Mouse (Mus musculus): ENCODE measurements at regions not wholly inside any gene's neighbourhood (a gene's known extent, or its start where the extent isn't known, plus 50 kb on each side); places are given as distances from the start of the nearest gene placed in this dataset.

DNA sequence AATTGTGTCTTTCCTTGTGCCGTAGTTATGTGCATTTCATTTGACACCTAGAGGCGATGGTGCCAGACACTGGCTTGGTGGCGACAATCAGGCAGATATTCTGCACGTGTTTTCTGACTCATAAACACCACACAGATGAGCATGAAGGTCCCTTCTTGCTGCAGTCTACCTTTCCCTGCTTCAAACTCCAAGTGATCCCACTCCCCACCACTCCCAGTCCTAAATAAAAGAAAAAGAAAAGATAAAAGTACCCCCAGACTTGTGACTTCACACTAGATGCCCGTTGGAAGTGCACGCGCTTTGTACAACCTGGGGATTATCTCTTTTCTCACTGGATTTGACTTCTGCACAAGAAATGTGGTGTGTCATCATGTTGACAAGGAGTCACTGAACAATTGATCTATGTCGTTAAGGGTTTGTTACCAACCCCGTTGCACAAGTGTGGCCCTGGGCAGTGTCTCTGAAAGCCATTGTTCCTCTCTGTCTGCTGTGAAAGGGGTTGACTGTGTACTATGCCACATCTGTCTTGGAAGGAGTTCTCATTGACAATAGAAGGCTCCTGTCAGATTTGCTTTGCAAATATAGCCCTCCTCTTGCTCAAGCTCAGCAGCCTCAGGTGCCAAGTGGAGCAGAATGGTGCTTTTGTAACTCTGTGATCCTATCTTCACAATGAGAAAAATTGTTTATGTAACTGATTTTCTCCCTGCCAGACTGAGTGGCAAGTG is 140.1 kb downstream of the Ppp4r2 start:
- DNase-seq: no peak

DNA sequence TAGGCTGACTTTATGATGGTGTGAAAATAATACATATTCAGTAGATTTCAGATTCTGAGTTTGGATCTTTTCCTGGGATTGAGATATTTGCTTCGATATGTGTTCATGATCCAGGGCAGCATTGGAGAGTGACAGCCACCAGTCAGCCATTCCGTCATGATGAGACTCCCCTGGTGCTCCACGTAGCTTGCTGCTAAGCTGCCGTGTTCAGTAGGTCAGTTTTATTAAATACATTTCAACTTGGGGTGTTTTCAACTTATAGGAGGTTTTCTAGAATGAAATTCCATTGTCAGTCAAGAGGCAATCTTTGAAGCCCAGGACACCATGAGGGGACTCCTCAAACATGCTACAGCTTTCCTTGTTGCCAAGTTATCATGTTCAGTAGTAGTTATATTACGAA is 141.3 kb downstream of the Ppp4r2 start:
- no peak for DNase-seq

DNA sequence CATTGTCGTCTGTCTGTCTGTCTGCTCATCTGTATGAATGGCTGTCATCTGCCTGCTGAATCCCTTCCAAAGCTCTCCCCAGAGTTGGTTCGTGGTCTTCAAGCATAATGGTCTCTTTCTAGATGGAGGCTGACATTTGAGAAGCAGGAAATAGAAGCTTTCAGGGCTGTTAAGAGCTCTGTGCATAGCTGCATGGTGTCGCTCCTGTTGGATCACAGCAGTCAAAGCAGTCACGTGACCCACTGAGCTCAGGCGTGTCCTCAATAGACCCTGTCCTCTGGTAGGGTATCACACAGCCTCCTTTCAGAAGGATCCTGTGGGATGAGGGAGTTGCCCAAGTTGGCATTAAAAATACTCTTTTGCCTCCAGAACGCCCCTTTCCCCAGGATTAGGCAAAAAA is 142.4 kb downstream of the Ppp4r2 start:
- no peak for DNase-seq

DNA sequence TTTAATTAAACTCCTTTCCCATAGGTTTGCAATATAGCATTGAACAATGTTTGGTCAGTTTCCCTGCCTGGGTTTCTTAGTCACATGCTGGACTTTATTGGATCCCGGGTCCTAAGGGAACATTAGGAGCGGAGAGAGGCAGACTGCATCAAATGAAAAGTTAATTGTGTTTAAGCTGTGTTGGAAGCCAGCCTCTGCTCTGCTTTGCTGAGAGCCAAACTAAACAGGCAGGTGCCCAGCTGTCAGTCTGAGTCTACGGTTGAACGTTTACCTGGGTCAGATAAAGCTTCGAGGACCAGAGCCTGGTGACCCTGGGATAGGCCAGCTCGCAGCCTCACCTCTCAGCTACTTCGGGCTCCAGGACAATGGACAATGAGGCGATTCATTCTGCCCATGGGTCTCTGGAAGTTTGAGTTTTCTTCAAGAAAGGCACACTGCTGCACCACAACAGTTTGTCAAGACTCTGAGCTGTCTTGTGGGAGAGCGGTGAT is 143.8 kb downstream of the Ppp4r2 start:
- no peak for DNase-seq

DNA sequence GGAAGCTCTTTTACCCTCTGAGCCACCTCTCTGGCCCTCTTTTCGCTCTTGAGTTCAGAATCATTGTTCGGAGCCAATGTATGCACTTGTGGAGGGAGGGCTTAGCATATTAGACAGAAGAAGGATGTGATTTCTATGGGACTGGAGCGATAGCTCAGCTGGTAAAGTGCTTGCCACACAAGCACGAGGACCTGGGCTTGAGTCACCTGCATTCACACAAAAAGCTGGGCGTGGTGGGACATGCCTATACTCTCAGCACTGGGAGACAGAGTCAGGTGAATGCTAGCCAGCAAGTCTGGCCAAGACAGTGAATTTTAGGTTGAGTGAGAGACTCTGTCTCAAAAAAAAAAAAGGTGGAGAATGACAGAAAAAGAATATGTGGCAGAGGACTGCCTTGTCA is 144.7 kb downstream of the Ppp4r2 start:
- DNase-seq: no peak

DNA sequence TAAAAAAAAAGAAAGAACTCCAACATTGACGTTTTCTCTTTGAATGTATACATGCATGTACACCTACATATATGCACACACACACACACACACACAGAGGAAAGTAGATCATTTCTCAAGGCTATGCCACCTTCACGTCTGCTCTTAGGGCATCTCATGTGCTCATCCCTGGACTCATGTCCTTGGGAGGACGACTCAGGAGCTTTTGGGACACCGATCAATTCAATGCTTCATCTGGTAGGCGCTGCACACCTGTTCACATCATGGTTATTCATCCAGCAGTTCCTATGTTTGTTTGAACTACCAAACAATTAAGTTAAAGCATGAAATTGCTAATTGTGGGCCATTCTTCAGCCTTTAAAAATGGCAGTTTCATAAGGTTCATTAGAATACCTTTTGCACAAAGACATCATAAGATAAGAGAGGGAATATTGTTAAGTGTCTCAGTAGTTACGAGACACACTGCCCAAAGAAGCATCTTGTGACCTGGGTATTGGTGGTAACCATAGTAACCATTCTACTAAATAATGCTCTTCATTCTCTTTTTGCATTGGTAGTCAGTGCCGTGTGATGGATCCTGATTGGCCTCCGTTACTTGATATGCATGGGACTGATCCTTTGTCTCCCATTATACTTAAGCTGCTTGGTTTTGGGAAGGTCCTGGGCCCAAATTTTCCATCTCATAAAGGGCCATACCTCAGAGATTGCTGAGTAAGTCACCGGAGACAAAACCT is 145.5 kb downstream of the Ppp4r2 start:
- no peak for DNase-seq

DNA sequence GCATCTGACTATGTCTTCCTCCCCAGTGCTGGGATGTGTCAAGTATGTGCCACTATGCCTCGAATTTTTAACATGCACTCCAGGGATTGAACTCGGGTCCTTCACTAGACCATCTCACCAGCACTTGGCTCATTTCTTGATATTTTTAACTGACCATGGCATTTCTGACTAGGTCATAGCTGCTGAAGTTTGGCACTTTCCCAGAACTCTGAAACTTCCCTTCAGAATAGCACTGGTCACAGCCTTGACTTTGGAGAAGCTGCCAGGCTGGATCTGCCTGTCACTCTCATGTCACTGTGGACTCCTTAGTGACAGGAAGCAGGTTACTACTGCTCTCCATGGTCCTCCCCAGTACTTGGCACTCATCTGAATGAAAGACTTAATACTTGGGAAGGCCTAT is 146.7 kb downstream of the Ppp4r2 start:
- no peak for DNase-seq

DNA sequence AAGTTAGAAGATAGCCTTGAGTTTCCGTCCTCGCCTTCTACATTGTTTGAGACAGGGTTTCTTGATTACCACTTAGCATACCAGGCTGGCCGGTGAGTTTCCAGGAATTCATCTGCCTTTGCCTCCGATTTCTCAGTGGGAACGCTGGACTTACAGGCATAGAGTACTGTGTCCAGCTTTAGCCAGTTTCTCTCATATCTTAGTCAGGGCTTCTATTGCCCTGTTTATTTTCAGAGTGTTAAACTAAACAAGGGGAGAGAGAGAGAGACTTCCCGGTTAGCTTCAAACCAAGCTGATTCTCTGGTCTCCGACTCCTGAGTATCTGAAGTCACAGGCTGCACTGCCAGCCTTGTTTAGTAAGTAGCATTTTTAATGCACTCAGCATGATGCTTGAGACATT is 151.4 kb downstream of the Ppp4r2 start:
- no peak for DNase-seq

DNA sequence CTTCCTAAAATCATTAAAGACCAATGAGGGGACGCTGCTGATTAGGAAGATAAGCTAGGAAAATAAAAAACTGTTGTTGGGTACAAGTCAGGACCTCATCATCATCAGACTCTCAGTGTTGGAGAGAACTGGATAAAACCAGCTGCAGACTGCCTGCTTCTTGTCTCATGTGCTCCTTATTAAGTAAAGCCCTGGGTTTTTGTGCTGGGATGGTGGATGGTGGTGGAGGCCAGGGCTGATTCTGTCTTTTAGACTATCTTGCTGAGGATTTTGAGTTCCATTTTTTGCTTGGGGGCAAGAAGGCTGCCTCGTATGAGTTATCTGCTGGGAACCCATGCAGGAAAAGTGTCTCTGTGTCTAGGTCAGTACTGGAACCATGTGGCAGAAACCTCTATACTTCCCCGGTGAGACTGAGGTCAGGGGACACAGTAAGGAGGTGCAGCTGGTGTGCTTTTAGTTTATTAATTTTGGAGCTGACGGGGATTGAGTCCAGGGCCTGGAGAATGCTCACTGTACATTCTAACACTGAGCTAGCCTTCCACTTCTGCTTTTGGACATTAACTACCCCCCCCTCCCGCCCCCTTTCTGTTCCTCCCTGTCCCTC is 152.0 kb downstream of the Ppp4r2 start:
- DNase-seq: no peak

DNA sequence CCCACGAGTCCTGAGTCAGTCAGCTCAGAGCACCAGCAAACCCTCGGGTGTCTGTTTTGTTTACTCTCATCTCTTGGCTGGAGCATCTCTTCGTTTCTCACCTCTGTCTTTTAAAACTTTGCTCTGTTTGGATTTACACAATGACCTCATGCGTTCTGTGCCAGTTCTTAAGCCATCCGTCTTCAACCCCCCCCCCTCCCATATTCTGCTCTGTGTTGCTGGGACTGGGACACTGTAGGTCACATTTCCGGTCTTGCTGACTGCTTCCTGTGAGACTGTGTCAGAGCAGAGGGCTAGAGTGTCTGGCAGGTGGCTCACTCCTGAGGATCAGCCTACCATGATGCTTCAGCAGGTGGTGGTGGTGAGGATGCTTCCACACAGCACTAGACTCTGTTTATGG is 155.1 kb downstream of the Ppp4r2 start:
- no peak for DNase-seq

DNA sequence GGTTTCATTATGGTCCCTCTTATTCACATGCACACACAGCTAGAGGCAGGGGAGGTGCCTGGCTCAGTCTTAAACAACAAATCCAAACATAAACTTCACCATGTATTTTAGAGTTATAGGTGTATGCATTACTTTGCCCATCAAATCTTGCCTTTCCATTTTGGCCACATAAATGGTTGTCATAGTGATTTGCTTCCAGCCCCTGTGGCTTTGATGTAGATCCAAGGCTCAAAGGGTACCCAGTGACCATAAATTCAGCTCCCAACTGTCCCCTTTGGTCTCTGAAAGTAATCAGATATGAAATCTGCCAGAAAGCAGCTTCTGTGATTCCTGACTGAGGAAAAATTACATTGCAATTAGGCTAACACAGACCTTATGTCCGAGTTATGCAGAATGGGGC is 160.0 kb downstream of the Ppp4r2 start:
- DNase-seq: no peak

DNA sequence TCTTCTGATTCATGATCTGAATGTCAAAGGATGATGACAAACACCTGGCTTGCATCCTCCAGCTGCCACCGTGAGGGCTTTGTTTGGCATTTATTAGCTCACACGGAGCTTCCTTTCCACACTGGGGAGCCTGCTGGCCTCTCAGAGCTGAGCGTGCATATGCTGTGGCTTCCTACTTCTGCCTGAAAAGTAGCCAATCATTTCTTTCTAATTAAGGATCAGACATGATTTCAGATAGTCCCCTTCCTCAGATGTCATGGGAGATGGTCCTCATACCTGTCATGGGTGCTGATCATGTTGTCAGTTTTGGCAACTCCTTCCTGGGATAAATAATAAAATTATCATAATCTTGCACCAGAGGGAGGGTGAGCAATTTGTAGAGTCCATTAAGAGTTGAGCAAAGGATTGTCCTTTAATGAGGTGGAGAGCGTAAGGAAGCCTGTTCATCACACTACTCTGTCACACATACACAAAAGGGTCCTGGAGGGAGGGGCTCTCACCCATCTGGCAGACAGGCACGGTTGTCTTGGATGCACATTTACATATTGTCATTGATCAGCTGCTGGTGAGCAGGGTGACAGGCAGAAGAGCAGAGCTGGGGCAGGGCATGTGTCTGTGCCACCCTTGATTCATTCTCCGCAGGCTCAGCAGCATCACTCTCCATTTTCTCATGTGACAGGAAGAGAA is 162.6 kb downstream of the Ppp4r2 start:
- DNase-seq: no peak

DNA sequence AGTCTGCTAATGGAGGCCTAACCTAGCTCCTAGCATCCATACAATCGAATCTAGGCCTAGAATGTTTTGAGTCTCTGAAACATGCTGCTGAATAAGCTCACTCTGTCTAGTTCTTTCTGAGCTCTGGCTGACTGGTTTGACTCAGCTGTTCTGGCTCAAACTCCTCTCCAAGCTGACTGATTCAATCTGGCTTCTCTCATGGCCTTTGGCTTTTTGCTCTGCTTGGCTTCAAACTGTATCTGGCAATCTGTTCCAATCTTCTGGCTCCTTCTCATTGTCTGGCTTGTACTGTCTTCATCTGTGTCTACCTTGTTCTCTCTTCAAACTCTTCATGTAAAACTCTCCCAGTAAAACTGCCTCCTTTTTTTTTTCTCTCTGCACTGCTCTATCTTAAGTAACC is 164.9 kb downstream of the Ppp4r2 start:
- no peak for DNase-seq

DNA sequence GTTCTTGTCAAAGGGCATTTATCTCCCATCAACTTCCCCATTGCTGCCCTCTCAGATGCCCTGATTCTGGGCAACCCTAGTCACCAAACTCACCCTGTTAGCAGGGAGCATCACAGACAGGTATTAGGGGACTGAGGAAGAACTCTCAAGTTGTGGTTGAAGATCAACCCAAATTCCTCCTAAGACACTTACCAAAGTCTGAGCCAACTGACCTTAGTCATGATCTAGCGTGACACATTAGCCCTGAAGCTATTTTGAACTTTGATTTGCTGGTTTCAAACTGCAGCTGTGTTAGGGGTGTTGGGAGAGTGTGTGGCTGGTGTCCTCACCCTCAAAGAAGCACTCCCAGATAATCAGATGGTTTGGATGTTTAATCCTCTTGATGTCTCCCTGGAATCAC is 170.5 kb downstream of the Ppp4r2 start:
- DNase-seq: no peak

DNA sequence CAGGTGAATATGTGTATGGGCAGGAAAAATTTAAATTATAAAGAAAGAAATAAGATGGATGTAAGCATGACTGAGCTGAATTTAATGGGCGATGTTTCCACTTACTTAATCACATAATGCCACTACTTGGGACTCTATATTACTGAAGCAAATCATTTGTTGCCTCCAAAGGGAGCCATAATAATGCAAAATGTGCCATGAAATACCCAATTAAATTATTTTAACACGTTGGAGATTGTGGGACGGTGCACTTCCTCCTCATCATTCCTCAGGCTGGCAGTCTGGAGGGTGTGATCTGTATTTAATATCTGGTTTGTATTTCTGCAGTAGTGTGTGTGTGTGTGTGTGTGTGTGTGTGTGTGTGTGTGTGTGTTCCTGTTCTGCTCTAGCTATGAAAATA is 188.2 kb downstream of the Ppp4r2 start:
- DNase-seq: no peak

DNA sequence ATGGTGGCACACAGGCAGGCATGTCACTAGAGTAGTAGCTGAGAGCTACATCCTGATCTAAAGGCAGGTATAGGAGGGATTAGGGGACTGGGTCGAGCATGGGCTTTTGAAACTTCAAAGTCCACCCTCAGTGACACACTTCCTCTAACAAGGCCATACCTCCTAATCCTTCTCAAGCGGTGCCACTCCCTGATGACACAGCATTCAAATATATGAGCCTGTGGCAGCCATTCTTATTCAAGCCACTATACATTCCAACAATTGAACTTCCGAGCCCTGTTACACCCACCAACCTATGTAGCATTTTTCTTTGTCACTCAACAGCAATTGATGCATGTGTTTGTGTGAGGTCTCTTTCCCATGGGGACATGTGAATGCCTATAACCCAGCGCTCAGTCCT is 192.4 kb downstream of the Ppp4r2 start:
- no peak for DNase-seq

DNA sequence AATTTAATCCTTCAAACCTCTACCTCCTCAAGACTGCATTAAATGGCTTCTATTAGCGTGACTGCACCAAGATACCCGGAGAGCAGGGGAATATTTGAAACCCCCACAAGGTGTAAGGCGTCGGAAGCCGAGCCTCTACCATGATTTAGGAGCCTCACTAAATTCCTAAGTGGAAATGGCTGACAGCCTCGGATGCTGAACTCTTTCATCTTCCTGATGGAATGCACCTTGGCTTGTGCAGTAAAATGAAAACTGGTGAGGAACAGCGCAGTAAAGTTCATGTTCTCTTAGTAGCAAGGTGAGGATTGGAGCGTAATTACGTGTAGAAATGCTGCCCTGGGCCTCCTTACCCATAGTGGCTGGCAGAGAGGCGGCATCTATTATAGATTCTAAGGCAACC is 194.0 kb downstream of the Ppp4r2 start:
- no peak for DNase-seq

DNA sequence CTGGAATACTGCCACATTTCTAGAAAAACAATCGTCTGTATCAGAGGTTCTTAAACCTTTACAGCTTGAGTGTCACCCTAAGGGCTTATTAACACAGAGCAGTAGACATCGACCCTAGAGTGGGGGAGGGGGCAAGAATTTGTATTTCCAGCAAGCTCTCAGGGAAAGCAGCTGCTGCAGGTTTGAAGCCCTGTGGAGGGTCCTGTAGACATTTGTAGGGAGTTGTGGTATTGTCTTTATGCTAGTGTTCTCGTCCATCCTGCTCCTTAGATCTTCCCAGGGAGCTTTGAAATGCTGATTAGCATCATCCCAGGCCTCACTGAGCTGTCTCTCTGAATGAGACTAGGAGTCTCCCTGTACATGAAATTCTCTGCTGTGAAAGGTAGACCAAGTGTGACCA is 196.0 kb downstream of the Ppp4r2 start:
- no peak for DNase-seq

DNA sequence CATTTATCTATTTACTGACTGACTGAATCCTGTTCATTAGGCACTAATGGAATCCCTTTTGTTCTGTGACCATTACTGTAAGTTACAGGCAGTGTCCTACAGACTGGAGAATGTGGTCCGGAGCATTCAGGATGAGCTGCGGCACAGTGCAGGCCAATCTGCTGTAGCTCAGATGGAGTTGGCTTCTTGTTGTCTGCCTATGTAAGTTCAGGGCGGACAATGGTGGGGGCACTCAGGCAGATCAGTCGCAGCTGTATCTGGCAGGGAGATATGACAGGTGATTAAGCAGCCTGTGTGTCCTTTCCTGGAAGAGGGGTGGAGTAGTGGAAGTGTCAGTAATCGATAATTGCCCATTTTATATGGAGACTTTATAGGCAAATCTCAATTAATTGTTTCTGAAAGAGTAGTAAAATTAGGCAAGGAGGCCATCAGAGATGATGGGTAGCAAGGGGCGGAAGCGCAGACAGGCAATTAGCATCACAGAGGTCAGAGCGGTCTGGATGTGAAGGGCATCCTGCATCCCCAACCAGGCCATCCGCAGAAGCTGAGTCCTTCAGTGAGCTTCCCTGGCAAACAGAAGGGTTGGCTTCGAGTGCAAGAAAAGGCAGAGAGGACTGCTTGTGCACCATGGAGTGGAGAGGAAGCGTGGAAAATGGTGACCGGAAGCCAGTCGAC is 197.2 kb downstream of the Ppp4r2 start:
- DNase-seq: no peak

DNA sequence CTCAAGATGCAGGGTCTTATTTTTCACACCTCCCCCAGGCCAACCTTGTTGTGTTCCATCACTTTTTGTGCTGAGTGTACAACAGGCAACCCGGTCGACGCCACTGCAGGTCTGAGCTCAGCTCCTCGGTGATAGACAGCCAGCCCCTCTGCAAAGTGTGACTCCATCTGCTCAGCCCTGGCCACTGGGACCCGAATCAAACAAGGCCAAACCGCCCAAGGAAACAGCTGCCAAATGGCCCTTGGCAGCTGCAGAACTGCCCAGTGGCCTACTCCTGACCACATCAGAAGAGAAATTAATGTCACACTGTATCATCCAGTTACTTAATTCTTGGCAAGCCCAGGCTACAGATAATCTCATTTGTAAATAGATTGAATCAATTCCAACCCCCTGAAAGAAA is 213.3 kb downstream of the Ppp4r2 start:
- DNase-seq: peak in 1 of 2 experiments; percentile 1

DNA sequence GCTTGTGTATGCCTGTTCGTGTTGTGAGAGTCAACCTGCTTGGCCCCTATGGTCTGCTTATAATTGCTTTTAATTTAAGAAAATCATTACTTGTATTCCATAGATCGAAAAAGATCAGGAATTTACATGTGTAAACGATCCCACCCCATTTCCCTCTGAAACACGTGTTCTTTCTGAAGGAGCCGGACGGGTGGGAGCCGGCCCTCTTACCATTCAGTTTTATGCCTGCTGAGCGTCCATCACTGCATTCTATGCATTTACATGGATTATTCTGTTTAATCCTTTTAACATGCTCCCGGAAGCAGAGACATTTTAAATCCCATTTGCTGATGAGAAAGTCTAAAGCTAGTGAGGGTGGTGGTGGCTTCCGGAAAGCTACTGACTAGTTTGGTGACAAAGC is 213.8 kb downstream of the Ppp4r2 start:
- no peak for DNase-seq

DNA sequence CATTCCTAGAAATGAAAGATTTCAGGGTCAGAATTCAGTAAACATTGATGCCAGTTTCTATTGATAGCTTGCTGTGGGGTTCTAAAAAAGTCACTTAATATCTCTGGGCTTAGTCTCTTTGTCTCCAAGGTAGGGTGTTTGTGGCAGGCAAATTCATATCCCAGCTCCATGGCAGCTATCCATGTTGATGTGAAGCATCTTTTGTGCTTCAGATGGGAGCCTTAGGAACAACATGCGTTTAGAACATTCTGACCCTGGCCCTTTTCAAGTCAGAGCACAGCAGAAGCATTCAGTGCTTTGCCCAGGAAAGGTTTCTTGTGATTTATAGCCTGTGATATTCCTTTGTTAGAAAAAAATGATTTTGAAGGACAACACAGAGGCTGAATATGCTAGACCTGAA is 215.0 kb downstream of the Ppp4r2 start:
- DNase-seq: no peak

Measured in heart, adult 18-20 months (tissue).